Mouse (Mus musculus) G1E (cell line): Measurements from ENCODE around the gene Ube4b.

Experiments
- CTCF ChIP-seq: IDR thresholded peaks from 2 replicates; pipeline ENCODE4 v1.5.1; 2012; ENCODE audit warnings: low read depth, low read length, inconsistent platforms, mixed read lengths
- GATA1 ChIP-seq: IDR thresholded peaks from 2 replicates; pipeline ENCODE4 v1.6.1; 2012; ENCODE audit warnings: borderline replicate concordance, low read length, inconsistent platforms, mixed read lengths

- no peak for TF ChIP-seq GATA1
- TF ChIP-seq CTCF = no peak
Measured at GRCm38 (mm10) chr4:149409759-149410158, 16.8 kb downstream of the Ube4b start.
